Mouse (Mus musculus) left cerebral cortex, adult 11 months (tissue): ENCODE data around the gene Spn.
A peak's percentile ranks its signal among the peaks of the same experiment; 100 is the strongest.

ENCODE experiments used
- DNase-seq: peaks from one replicate; pipeline ENCODE4 v3.0.0; 2022; ENCODE audit warnings: low spot score

Gene Spn

GRCm38 (mm10) chr7:127140623-127141404, 3.2 kb upstream of the Spn start:
- no peak for DNase-seq

- DNase-seq: no peak
Measured at GRCm38 (mm10) chr7:127139562-127139961, 1.9 kb upstream of the Spn start.

GRCm38 (mm10) chr7:127139100-127139499, 1.5 kb upstream of the Spn start:
- DNase-seq: no peak

DNA sequence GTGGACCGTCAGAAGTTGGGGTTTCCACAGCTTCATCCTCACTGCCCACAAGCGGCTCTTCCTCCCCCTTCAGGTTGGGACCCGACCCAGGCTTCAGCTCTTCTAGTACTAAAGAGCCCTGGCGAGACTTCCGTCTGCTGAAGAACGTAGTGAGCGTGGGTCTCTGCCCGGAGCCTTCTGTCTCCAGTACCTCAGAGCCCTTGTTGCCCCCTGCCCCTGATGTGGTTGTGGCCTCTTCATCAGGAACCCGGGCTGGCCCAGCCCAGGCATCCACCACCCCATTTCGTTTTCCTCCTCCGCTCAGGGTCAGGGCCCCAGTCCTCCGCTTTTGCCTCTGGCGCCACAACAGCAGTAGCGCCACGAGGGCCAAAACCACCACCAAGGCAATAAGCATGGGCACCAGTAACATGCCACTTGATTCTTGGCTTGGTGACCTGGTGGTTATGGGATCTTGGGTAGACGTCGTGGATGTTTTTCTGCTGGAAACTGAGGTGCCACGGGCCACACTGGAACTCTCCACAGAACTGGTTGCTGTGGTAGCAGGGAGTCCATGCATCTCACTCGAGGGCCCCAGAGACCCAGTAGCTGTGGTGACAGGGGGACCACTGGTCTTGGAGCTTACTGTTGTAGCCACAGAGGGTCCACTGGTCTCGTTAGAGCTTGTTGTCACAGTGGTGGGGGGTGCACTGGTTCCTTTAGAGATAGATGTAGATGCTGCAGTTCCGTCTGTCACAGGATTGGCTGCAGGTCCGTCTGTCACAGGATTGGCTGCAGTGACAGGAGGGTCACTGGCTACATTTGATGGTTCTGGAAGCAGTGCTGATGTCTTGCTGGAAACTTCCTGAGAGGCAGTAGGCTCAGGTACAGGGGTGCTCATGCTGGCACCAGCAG, 1.2 kb downstream of the Spn start:
- no peak for DNase-seq

- no peak for DNase-seq
Measured at GRCm38 (mm10) chr7:127134821-127135447, 2.7 kb downstream of the Spn start.

GRCm38 (mm10) chr7:127133125-127133524, 4.5 kb downstream of the Spn start:
- no peak for DNase-seq

DNA sequence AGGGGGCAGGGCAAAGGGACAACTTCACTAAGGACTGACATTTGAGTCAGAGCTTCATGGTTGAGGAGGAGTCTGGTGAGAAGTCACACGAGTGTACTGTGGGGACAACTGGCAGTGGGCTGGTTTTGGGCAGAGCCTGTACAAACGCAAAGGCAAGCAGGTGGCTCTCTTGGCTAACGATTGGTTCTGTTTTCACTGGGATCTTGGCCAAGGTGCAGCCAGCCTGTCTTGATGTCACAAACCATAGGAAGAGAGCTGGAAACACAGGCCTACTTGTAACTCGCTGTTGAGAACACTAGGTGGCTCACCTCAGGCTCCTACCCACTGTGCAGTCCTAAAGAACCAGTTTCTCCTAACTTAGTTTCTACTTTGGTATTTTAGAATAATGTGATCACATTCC, 8.0 kb downstream of the Spn start:
- no peak for DNase-seq

- DNase-seq: no peak
Measured at GRCm38 (mm10) chr7:127121911-127122270, 15.7 kb downstream of the Spn start, which contains the start of gene Qprt. Qprt (minus strand) TSS chr7:127122226.

GRCm38 (mm10) chr7:127121061-127121910, 16.3 kb downstream of the Spn start:
- DNase-seq: no peak

DNA sequence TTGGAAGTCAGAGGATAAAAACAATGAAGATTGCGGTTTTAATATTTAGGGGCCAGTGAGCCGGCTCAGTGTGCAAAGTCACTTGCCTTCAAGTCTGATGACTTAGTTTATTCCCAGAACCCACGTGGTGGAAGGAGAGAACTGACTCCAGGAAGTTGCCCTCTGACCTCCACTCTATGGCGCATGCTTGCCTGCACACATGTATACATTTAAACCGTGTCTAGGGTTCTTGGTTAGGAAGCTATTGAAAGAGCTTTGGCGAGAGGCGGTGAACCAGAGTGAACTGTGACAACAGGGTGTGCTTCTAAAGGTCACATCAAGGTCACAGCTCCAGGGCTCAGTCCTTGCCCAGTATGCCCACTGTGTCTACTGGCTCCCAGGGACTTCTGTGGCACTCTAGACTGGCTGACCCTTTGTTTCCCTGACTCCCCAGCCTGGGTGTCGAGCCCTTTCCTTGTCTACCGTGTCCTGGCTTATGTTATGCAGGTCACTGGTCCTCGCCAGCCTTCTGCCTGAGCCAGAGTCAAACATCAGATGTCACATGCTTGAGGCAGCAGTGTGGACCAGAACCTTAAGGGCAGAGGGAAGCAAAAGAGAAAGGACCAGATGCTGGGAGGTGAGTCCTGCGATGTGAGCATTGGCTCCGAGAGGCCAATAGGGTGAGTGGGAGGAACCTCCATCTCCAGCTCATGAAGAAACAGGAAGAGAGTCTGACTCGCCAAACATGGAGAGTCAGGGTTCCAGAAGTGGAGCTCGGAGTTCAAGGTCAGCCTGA, 18.8 kb downstream of the Spn start:
- DNase-seq: no peak

GRCm38 (mm10) chr7:127117948-127118347, 19.7 kb downstream of the Spn start:
- DNase-seq: no peak

DNA sequence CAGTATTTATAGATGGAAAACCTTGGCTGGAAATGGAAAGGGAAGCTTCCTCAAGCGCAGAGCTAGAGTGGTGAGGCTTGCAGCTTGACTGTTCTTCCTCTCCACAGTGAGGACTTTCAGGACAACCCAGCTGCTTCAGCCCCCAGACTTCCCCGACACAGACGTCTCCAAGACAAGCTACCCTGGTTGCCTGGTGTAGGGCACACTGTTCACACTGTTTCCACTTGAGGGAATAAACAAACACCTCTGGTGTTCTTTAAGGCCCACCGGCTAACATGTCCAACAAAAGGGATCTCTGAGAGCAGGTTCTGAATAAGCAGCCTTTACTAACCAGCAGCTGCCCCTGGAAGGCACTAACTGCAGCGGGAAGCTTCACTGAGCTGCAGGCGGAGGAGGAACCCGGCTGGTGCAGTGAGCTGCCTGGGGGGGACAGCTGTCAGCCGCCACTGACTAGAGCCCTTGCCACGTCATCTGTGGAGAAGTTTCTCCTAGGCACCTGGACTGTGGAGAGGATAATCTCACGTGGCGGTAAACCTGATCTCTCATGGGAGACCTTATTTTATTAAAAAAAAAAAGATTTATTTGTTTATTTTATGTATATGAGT, 21.2 kb downstream of the Spn start:
- DNase-seq: no peak

DNA sequence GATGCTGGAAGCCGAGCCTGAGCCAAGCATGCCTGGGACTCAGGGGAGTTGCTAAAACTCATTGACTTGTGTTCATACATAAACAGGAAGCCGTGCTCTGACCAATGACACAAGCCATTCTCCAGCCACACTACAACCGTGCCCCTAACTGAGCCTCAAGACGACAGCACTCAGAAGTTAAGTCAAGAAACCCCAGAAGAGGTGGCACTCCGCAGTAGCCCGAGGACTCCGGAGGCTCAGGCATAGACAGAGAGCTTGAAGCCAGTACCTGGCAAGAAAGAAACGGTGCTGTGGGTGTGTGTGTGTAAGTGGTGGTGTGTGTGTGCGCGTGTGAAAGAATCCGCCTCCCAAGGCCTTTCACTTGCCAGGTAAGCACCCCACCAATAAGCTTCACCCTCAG, 22.7 kb downstream of the Spn start:
- DNase-seq: no peak

GRCm38 (mm10) chr7:127113614-127114259, 23.9 kb downstream of the Spn start:
- no peak for DNase-seq

GRCm38 (mm10) chr7:127112921-127113597, 24.6 kb downstream of the Spn start:
- DNase-seq: no peak

- no peak for DNase-seq
Measured at GRCm38 (mm10) chr7:127112251-127112841, 25.3 kb downstream of the Spn start.

- no peak for DNase-seq
Measured at GRCm38 (mm10) chr7:127111461-127111860, 26.2 kb downstream of the Spn start.

- DNase-seq: peak; percentile 50
Measured at GRCm38 (mm10) chr7:127110239-127111007, 27.2 kb downstream of the Spn start.
